Mouse (Mus musculus) midbrain, embryonic 15.5 days (tissue): ENCODE measurements at regions not wholly inside any gene's neighbourhood (a gene's known extent, or its start where the extent isn't known, plus 50 kb on each side); places are given as distances from the start of the nearest gene placed in this dataset.

ENCODE experiments used
- ATAC-seq: fragments of 200-750 bp; cut with Nextera tagmentation; replicated peaks from 2 replicates; pipeline ENCODE4 v1.8.0; 2017; ENCODE audit warnings: moderate TSS enrichment
- H3K27ac ChIP-seq: fragments of 300-500 bp; sonication (generic); 2 replicates; pipeline ENCODE4 v1.5.1; 2015; ENCODE audit warnings: mild to moderate bottlenecking, inconsistent platforms
- H3K27me3 ChIP-seq: fragments of 300-500 bp; sonication (generic); replicated peaks from 2 replicates; pipeline ENCODE4 v1.6.1; 2015; ENCODE audit warnings: inconsistent platforms
- H3K36me3 ChIP-seq: fragments of 300-500 bp; sonication (generic); replicated peaks from 2 replicates; pipeline ENCODE4 v1.6.1; 2015; ENCODE audit warnings: inconsistent platforms
- H3K4me1 ChIP-seq: fragments of 300-500 bp; sonication (generic); 2 replicates; pipeline ENCODE4 v1.6.1; 2015; ENCODE audit warnings: inconsistent platforms
- H3K4me2 ChIP-seq: fragments of 300-500 bp; sonication (generic); 2 replicates; pipeline ENCODE4 v1.6.1; 2015; ENCODE audit warnings: inconsistent platforms, mild to moderate bottlenecking, moderate library complexity
- H3K4me3 ChIP-seq: fragments of 300-500 bp; sonication (generic); 2 replicates; pipeline ENCODE4 v1.5.1; 2015; ENCODE audit warnings: mild to moderate bottlenecking, inconsistent platforms
- H3K9ac ChIP-seq: fragments of 300-500 bp; sonication (generic); 2 replicates; pipeline ENCODE4 v1.6.1; 2015; ENCODE audit warnings: mild to moderate bottlenecking, inconsistent platforms
- H3K9me3 ChIP-seq: fragments of 300-500 bp; sonication (generic); 2 replicates; pipeline ENCODE4 v1.6.1; 2016; ENCODE audit warnings: inconsistent platforms
- WGBS: fragments of 180-500 bp; shearing (Covaris S2); methylation state at CpG from one replicate; pipeline ENCODE4 v1.1.7; 2015; ENCODE audit warnings: mixed read lengths; 5-methylcytosine and 5-hydroxymethylcytosine counted together

DNA sequence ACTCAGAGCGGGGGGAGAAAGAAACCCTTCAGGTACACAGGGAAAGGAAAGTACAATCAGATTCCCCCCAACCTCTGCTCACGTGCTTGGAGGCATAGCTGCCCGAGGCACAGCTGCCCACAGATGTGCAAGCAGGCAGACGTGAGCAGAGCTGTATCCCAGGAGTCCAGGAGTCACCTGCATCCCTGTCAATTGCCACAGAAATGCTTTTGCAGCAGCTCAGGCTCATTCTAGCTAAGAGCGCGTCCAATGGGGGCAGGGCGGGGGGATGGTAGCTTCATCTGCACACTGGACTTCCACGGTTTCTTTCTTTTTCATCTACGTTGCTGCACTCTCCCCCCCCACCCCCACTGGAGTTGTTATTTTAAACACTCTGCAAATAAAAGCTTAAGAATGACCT, 66.0 kb upstream of the Fat4 start:
- Histone ChIP-seq H3K36me3 (no peaks in the 10 kb centered on the region), H3K9me3 (no peaks in the 10 kb centered on the region), H3K27ac (0 out of 2 replicates have a peak overlapping the region, but pooled peaks have one; percentile 2), H3K27me3 (no peaks in the 10 kb centered on the region), H3K4me2 (no peak overlapping the region; the same call in 1 of the 2 replicates), H3K4me3 (no peak overlapping the region), H3K9ac (no peak overlapping the region), H3K4me1 (peaks cover 7% of the 10 kb centered on the region)
- WGBS = 22% methylated on average over 9 of the region's 9 CpGs
- peak; percentile 76; the same call in 1 of the 2 replicates for ATAC-seq

- no peak overlapping the region for H3K4me3 ChIP-seq
- no peak overlapping the region for H3K9ac ChIP-seq
- no peaks in the 10 kb centered on the region for H3K9me3 ChIP-seq
- no peaks in the 10 kb centered on the region for H3K36me3 ChIP-seq
- H3K27me3 ChIP-seq = no peaks in the 10 kb centered on the region
- H3K4me1 ChIP-seq = peaks cover 7% of the 10 kb centered on the region
- no peak overlapping the region for H3K4me2 ChIP-seq
- 79% methylated on average over 7 of the region's 7 CpGs for WGBS
- peak; percentile 79 for ATAC-seq
- 0 out of 2 replicates have a peak overlapping the region, but pooled peaks have one; percentile 2 for H3K27ac ChIP-seq
These were observed 66.4 kb upstream of the Fat4 start for GRCm38 (mm10) chr3:38820315-38820714.

- Histone ChIP-seq H3K4me1 (peaks cover 12% of the 10 kb centered on the region), H3K27me3 (no peaks in the 10 kb centered on the region), H3K9me3 (no peaks in the 10 kb centered on the region), H3K36me3 (no peaks in the 10 kb centered on the region), H3K9ac (no peak overlapping the region), H3K4me2 (no peak overlapping the region), H3K4me3 (no peak overlapping the region), H3K27ac (no peak overlapping the region)
- WGBS = 85% methylated on average over 5 of the region's 5 CpGs
- no peak for ATAC-seq
These were observed 69.1 kb upstream of the Fat4 start for GRCm38 (mm10) chr3:38817651-38818050.

- Histone ChIP-seq H3K27ac (0 out of 2 replicates have a peak overlapping the region, but pooled peaks have one; percentile 15), H3K9ac (no peak overlapping the region), H3K4me1 (0 out of 2 replicates have a peak, but pooled peaks cover 8% of the 10 kb centered on the region), H3K9me3 (no peaks in the 10 kb centered on the region), H3K36me3 (no peaks in the 10 kb centered on the region), H3K27me3 (no peaks in the 10 kb centered on the region), H3K4me2 (no peak overlapping the region), H3K4me3 (no peak overlapping the region)
- 34% methylated on average over 4 of the region's 4 CpGs for WGBS
- ATAC-seq = peak; percentile 78; the same call in 1 of the 2 replicates
These were observed 74.3 kb upstream of the Fat4 start for GRCm38 (mm10) chr3:38812457-38812856.

- H3K4me1 ChIP-seq = 0 out of 2 replicates have a peak, but pooled peaks cover 8% of the 10 kb centered on the region
- no peaks in the 10 kb centered on the region for H3K36me3 ChIP-seq
- no peak for ATAC-seq
- no peak overlapping the region for H3K4me2 ChIP-seq
- H3K27me3 ChIP-seq = no peaks in the 10 kb centered on the region
- no peak overlapping the region for H3K27ac ChIP-seq
- no peak overlapping the region for H3K4me3 ChIP-seq
- 91% methylated on average over 8 of the region's 8 CpGs for WGBS
- no peak overlapping the region for H3K9ac ChIP-seq
- no peaks in the 10 kb centered on the region for H3K9me3 ChIP-seq
These were observed 75.1 kb upstream of the Fat4 start for GRCm38 (mm10) chr3:38811635-38812034.

GRCm38 (mm10) chr3:38806469-38807055, 80.2 kb upstream of the Fat4 start:
- H3K27ac ChIP-seq = no peak overlapping the region
- ATAC-seq = no peak
- no peak overlapping the region for H3K4me2 ChIP-seq
- no peaks in the 10 kb centered on the region for H3K27me3 ChIP-seq
- H3K4me1 ChIP-seq = no peaks in the 10 kb centered on the region
- H3K4me3 ChIP-seq = no peak overlapping the region
- no peaks in the 10 kb centered on the region for H3K36me3 ChIP-seq
- no peaks in the 10 kb centered on the region for H3K9me3 ChIP-seq
- H3K9ac ChIP-seq = no peak overlapping the region
- WGBS = 74% methylated on average over 1 of the region's 1 CpGs

DNA sequence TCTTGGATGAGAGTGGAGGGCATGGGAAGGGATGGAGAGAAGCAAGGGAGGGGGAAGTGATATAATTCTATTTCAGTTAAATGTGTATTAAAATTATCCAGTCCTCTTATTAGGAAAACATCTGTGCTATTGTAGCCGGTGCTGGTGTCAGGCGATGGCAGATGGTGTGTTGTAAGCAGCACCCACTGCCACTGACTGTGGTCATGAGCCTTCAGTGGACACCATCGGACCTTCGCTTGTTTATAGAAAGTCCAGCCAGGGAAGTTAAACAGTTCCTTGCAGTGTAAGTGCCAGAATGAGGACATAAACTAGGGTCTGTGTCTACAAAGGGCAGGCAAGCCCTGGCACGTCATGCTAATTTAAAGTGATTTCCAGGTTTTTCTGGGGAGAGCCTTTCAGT, 80.7 kb upstream of the Fat4 start:
- H3K9me3 ChIP-seq = no peaks in the 10 kb centered on the region
- no peak overlapping the region for H3K4me3 ChIP-seq
- no peaks in the 10 kb centered on the region for H3K4me1 ChIP-seq
- no peaks in the 10 kb centered on the region for H3K27me3 ChIP-seq
- H3K4me2 ChIP-seq = no peak overlapping the region
- no peaks in the 10 kb centered on the region for H3K36me3 ChIP-seq
- 80% methylated on average over 5 of the region's 5 CpGs for WGBS
- no peak for ATAC-seq
- H3K9ac ChIP-seq = no peak overlapping the region
- H3K27ac ChIP-seq = no peak overlapping the region

DNA sequence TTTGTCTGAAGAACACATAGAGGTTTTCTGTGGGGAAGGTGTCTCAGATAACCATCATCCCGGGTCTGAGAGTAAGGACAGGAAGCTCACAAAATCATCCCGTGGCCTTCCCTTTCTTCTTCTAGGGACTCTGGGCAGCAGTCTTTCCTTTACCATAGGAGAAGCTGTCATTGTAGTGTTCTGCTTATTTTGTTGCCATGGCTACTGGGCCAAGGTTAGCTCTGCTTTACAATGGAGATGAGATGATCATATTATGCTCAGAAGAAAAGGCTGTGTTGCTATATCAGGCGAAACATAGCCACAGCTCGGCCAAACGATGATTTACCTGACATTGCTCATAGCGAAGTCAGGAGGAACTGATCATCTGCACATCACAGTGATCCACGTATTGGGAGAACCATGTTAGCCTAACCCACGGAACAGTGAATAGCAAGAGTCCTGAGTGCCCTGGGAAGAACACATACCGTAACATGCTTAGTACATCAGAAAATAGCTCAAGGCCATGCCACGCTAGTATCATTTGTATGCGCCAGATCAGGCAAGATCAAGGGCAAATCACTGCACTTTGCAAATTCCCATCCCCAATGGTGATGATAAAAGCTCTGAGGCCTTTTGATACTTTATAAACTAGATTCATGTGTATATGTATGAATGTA, 91.0 kb upstream of the Fat4 start:
- H3K9me3 ChIP-seq = no peaks in the 10 kb centered on the region
- H3K4me2 ChIP-seq = no peak overlapping the region
- H3K4me3 ChIP-seq = no peak overlapping the region
- ATAC-seq = peak; percentile 88
- no peaks in the 10 kb centered on the region for H3K27me3 ChIP-seq
- 49% methylated on average over 11 of the region's 11 CpGs for WGBS
- H3K27ac ChIP-seq = peak overlapping the region; percentile 43; the same call in 1 of the 2 replicates
- no peak overlapping the region for H3K9ac ChIP-seq
- H3K4me1 ChIP-seq = peaks cover 15% of the 10 kb centered on the region
- no peaks in the 10 kb centered on the region for H3K36me3 ChIP-seq

GRCm38 (mm10) chr3:38793221-38793620, 93.5 kb upstream of the Fat4 start:
- H3K4me1 ChIP-seq = peaks cover 9% of the 10 kb centered on the region
- H3K9me3 ChIP-seq = no peaks in the 10 kb centered on the region
- H3K4me3 ChIP-seq = no peak overlapping the region
- 90% methylated on average over 3 of the region's 3 CpGs for WGBS
- H3K36me3 ChIP-seq = no peaks in the 10 kb centered on the region
- H3K9ac ChIP-seq = no peak overlapping the region
- no peak overlapping the region for H3K27ac ChIP-seq
- no peak overlapping the region for H3K4me2 ChIP-seq
- ATAC-seq = no peak
- H3K27me3 ChIP-seq = no peaks in the 10 kb centered on the region

DNA sequence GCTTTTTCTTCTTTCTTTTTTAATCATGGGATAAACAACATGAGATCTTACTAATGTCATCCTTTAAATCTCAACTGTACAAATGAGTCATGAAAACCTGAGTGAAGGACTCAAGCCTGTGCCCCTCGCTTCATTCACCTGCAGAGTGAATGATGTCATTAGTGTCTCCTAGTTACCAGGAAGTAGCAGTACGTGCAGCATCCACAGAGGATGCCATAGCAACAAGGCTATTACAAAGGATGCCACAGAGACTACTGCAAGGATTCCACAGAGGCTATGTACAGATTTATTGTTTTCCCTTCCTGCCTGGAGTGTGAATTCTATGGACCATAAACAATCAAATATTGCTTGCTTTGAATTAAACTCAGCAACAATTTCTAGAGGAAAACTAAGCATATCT, 98.0 kb upstream of the Fat4 start:
- H3K36me3 ChIP-seq = no peaks in the 10 kb centered on the region

GRCm38 (mm10) chr3:38783711-38784110, 103.0 kb upstream of the Fat4 start:
- Histone ChIP-seq H3K27ac (no peak overlapping the region), H3K4me3 (no peak overlapping the region), H3K36me3 (no peaks in the 10 kb centered on the region), H3K9me3 (no peaks in the 10 kb centered on the region), H3K4me2 (no peak overlapping the region), H3K9ac (no peak overlapping the region), H3K4me1 (no peaks in the 10 kb centered on the region), H3K27me3 (no peaks in the 10 kb centered on the region)
- no peak for ATAC-seq
- 90% methylated on average over 6 of the region's 6 CpGs for WGBS

More for the DNA sequence above, 98.0 kb upstream of the Fat4 start:
- Histone ChIP-seq H3K27ac (no peak overlapping the region; the same call in 1 of the 2 replicates), H3K9me3 (no peaks in the 10 kb centered on the region), H3K4me3 (no peak overlapping the region), H3K27me3 (no peaks in the 10 kb centered on the region), H3K4me1 (no peaks in the 10 kb centered on the region), H3K4me2 (no peak overlapping the region), H3K9ac (no peak overlapping the region)
- ATAC-seq = peak; percentile 95
- 12% methylated on average over 2 of the region's 2 CpGs for WGBS

GRCm38 (mm10) chr3:38783051-38783450, 103.7 kb upstream of the Fat4 start:
- Histone ChIP-seq H3K36me3 (no peaks in the 10 kb centered on the region), H3K27me3 (no peaks in the 10 kb centered on the region), H3K4me2 (no peak overlapping the region), H3K9ac (no peak overlapping the region), H3K4me3 (no peak overlapping the region), H3K4me1 (no peaks in the 10 kb centered on the region), H3K27ac (peak overlapping the region; percentile 23), H3K9me3 (no peaks in the 10 kb centered on the region)
- ATAC-seq = no peak
- 22% methylated on average over 3 of the region's 3 CpGs for WGBS
